Mouse (Mus musculus) urinary bladder, postnatal 14 days (tissue): ENCODE results near the gene Stxbp4.

ENCODE experiments used
- DNase-seq: peaks from one replicate; pipeline ENCODE4 v3.0.0; 2021; ENCODE audit warnings: low spot score

Stxbp4 gene

GRCm38 (mm10) chr11:90649777-90650176, 11.9 kb upstream of the Stxbp4 start:
- no peak for DNase-seq

- DNase-seq: peak; percentile 35
Observed at GRCm38 (mm10) chr11:90638312-90638830, 487 bp upstream of the Stxbp4 start.

- DNase-seq: no peak
Observed at GRCm38 (mm10) chr11:90634661-90635060, 3.2 kb downstream of the Stxbp4 start.

- no peak for DNase-seq
Observed at GRCm38 (mm10) chr11:90632480-90632879, 5.4 kb downstream of the Stxbp4 start.

GRCm38 (mm10) chr11:90627751-90628150, 10.1 kb downstream of the Stxbp4 start:
- DNase-seq: no peak

GRCm38 (mm10) chr11:90625174-90625573, 12.7 kb downstream of the Stxbp4 start:
- no peak for DNase-seq

- peak; percentile 33 for DNase-seq
Observed at GRCm38 (mm10) chr11:90623477-90623876, 14.4 kb downstream of the Stxbp4 start.

- no peak for DNase-seq
Observed at GRCm38 (mm10) chr11:90622500-90622899, 15.4 kb downstream of the Stxbp4 start.

- DNase-seq: no peak
Observed at GRCm38 (mm10) chr11:90622044-90622443, 15.8 kb downstream of the Stxbp4 start.

GRCm38 (mm10) chr11:90616431-90616830, 21.5 kb downstream of the Stxbp4 start:
- no peak for DNase-seq

- DNase-seq: no peak
Observed at GRCm38 (mm10) chr11:90614743-90615142, 23.1 kb downstream of the Stxbp4 start.

- DNase-seq: no peak
Observed at GRCm38 (mm10) chr11:90612118-90612517, 25.8 kb downstream of the Stxbp4 start.

- DNase-seq: no peak
Observed at GRCm38 (mm10) chr11:90603066-90603465, 34.8 kb downstream of the Stxbp4 start.

- DNase-seq: no peak
Observed at GRCm38 (mm10) chr11:90595826-90596225, 42.1 kb downstream of the Stxbp4 start.

- no peak for DNase-seq
Observed at GRCm38 (mm10) chr11:90590996-90591395, 46.9 kb downstream of the Stxbp4 start.

GRCm38 (mm10) chr11:90586203-90586602, 51.7 kb downstream of the Stxbp4 start:
- no peak for DNase-seq

GRCm38 (mm10) chr11:90585754-90586153, 52.1 kb downstream of the Stxbp4 start:
- no peak for DNase-seq

- DNase-seq: no peak
Observed at GRCm38 (mm10) chr11:90577057-90577780, 60.7 kb downstream of the Stxbp4 start.

- no peak for DNase-seq
Observed at GRCm38 (mm10) chr11:90576282-90576972, 61.5 kb downstream of the Stxbp4 start.

GRCm38 (mm10) chr11:90575491-90576048, 62.3 kb downstream of the Stxbp4 start:
- no peak for DNase-seq

GRCm38 (mm10) chr11:90570646-90571259, 67.1 kb downstream of the Stxbp4 start:
- DNase-seq: no peak

- DNase-seq: no peak
Observed at GRCm38 (mm10) chr11:90558359-90559047, 79.4 kb downstream of the Stxbp4 start.
